Mouse (Mus musculus) hindbrain, embryonic 14.5 days (tissue): ENCODE results near the gene Prpsap2. TPM values are rescaled to one million over a fixed set of nuclear protein-coding genes. Genes with fewer than 3 reads are reported as not detected.

Source experiments
- ATAC-seq: fragments of 200-750 bp; cut with Nextera tagmentation; 2 replicates; pipeline ENCODE4 v1.8.0; 2017; ENCODE audit warnings: moderate number of reproducible peaks, mild to moderate bottlenecking, moderate TSS enrichment, moderate library complexity; ENCODE audit not compliant: low FRiP score
- DNase-seq: peaks from one replicate; pipeline ENCODE4 v3.0.0-alpha.2; 2015; ENCODE audit warnings: low spot score
- H3K27ac ChIP-seq: fragments of 300-500 bp; sonication (generic); 2 replicates; pipeline ENCODE4 v1.5.1; 2014; ENCODE audit warnings: mild to moderate bottlenecking, moderate library complexity
- H3K27me3 ChIP-seq: fragments of 300-500 bp; sonication (generic); 2 replicates; pipeline ENCODE4 v1.6.1; 2014; ENCODE audit warnings: mild to moderate bottlenecking, low read length, mixed read lengths; ENCODE audit not compliant: control insufficient read depth, insufficient read depth
- H3K36me3 ChIP-seq: fragments of 300-500 bp; sonication (generic); replicated peaks from 2 replicates; pipeline ENCODE4 v1.6.1; 2014; ENCODE audit not compliant: control insufficient read depth, insufficient read depth
- H3K4me1 ChIP-seq: fragments of 300-500 bp; sonication (generic); replicated peaks from 2 replicates; pipeline ENCODE4 v1.6.1; 2014; ENCODE audit warnings: antibody characterized with exemption, low read length, mixed read lengths; ENCODE audit not compliant: control insufficient read depth, insufficient read depth
- H3K4me2 ChIP-seq: fragments of 300-500 bp; sonication (generic); replicated peaks from 2 replicates; pipeline ENCODE4 v1.6.1; 2014; ENCODE audit warnings: mild to moderate bottlenecking, moderate library complexity
- H3K4me3 ChIP-seq: fragments of 300-500 bp; sonication (generic); replicated peaks from 2 replicates; pipeline ENCODE4 v1.5.1; 2014; ENCODE audit warnings: mild to moderate bottlenecking, low read length
- H3K9ac ChIP-seq: fragments of 300-500 bp; sonication (generic); 2 replicates; pipeline ENCODE4 v1.6.1; 2014
- H3K9me3 ChIP-seq: fragments of 300-500 bp; sonication (generic); 2 replicates; pipeline ENCODE4 v1.6.1; 2016; ENCODE audit warnings: low read length; ENCODE audit not compliant: control insufficient read depth
- WGBS: fragments of 180-500 bp; shearing (Covaris S2); extraction: QIAGEN DNeasy Blood & Tissue Kit; methylation state at CpG from one replicate; pipeline ENCODE4 v1.1.7; 2014; 5-methylcytosine and 5-hydroxymethylcytosine counted together
- polyA plus RNA-seq: library from polyadenylated mRNA; unstranded; fragments of >200 nt; fragmentation: Nextera tagmentation; extraction: Ambion mirVana; gene quantifications from 2 replicates; pipeline ENCODE4 v1.2.1, GENCODE M21; 2014

Gene Prpsap2
- polyA plus RNA-seq, 1 experiment from 2014 or later, result 47.0 TPM

DNA sequence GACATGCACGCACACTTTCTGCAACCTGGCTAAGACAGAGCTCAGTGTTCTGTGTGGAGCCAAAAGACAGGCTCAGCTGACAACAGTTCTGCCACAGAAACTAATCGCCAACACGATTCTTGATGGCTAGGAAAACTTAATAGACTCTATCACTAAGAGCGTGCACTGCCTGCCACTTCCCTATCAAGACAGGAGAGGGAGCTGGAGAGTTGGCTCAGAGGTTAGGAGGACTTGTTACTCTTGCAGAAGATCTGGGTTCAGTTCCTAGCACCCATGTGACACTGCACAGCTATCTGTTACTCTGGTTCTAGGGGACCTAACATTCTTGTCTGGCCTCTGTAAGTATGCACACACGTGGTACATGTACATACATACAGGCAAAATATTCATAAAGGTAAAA lies 10.3 kb downstream of the Prpsap2 start:
- WGBS, result 78% methylated on average over 5 of the region's 5 CpGs
- H3K9ac ChIP-seq, result no peak overlapping the region
- DNase-seq (no peak), ATAC-seq (no peak)
- no peaks in the 10 kb centered on the region for H3K27me3 ChIP-seq
- no peak overlapping the region for H3K27ac ChIP-seq
- no peaks in the 10 kb centered on the region for H3K4me1 ChIP-seq
- H3K9me3 ChIP-seq, result no peaks in the 10 kb centered on the region
- no peak overlapping the region for H3K4me2 ChIP-seq
- peaks cover 93% of the 10 kb centered on the region for H3K36me3 ChIP-seq
- H3K4me3 ChIP-seq, result no peak overlapping the region

DNA sequence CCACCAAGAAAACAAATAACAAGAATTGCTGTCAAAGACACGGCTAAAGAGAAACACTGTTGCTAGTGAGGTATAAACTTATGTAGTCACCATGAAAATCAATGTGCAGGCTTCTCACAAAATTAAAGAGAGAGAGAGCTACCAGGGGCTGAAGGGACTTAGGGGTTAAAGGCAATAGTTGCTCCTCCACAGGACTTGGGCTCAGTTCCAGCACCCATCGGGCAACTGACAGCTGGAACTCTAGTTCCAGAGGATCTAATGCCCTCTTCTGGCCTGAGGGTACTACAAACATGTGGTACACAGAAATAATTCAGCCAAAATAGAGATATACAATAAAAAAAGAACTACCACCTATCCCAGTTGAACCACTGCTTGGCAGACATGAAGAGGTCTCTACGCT lies 14.7 kb downstream of the Prpsap2 start:
- H3K9me3 ChIP-seq, result no peaks in the 10 kb centered on the region
- no peaks in the 10 kb centered on the region for H3K27me3 ChIP-seq
- H3K9ac ChIP-seq, result no peak overlapping the region
- H3K4me2 ChIP-seq, result no peak overlapping the region
- H3K36me3 ChIP-seq, result peaks cover 94% of the 10 kb centered on the region
- no peak overlapping the region for H3K27ac ChIP-seq
- 75% methylated on average over 3 of the region's 3 CpGs for WGBS
- no peaks in the 10 kb centered on the region for H3K4me1 ChIP-seq
- H3K4me3 ChIP-seq, result no peak overlapping the region
- ATAC-seq (no peak), DNase-seq (no peak)

DNA sequence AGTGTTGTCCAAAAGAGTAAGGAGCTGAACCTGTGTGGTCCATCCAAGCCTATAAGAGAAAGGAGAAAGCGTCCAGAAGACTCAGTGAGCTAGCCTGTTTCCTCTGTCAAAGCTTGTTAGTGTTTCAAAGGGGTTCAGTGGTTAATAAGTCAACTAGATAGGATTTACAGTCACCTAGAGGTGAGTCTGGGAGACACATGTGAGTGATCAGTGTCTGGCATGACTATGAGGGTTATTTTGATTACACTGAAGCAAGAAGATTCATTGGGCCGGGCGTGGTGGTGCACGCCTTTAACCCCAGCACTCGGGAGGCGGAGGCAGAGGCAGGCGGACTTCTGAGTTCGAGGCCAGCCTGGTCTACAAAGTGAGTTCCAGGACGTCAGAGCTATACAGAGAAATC lies 16.1 kb downstream of the Prpsap2 start:
- Histone ChIP-seq H3K4me2 (no peak overlapping the region), H3K9me3 (no peaks in the 10 kb centered on the region), H3K36me3 (peaks cover 94% of the 10 kb centered on the region), H3K27ac (no peak overlapping the region), H3K9ac (no peak overlapping the region), H3K4me3 (no peak overlapping the region), H3K4me1 (no peaks in the 10 kb centered on the region), H3K27me3 (no peaks in the 10 kb centered on the region)
- no peak for DNase-seq
- WGBS, result 96% methylated on average over 9 of the region's 9 CpGs
- no peak for ATAC-seq

DNA sequence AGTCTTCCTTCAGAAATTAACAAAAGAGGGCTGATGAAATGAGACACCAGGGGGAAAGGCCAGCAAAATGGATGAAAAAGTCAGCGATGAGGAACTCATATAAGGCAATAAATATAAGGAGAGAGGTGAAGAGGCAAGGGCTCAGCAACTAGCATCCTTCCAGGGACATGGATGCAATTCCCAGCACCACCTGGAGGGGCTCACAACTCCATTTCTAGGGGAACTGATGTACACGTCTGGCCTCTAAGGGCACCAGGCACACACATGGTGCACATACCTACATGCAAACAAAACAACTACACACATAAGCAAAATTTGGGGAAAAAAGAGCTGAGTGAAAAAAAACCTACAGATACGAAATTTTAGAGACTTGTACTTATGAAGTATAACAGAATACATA lies 17.4 kb downstream of the Prpsap2 start:
- Histone ChIP-seq H3K9me3 (no peaks in the 10 kb centered on the region), H3K4me1 (no peaks in the 10 kb centered on the region), H3K9ac (no peak overlapping the region), H3K27ac (no peak overlapping the region), H3K27me3 (no peaks in the 10 kb centered on the region), H3K36me3 (peaks cover 94% of the 10 kb centered on the region), H3K4me2 (no peak overlapping the region), H3K4me3 (no peak overlapping the region)
- no peak for ATAC-seq
- WGBS, result 73% methylated on average over 3 of the region's 3 CpGs
- DNase-seq, result no peak

DNA sequence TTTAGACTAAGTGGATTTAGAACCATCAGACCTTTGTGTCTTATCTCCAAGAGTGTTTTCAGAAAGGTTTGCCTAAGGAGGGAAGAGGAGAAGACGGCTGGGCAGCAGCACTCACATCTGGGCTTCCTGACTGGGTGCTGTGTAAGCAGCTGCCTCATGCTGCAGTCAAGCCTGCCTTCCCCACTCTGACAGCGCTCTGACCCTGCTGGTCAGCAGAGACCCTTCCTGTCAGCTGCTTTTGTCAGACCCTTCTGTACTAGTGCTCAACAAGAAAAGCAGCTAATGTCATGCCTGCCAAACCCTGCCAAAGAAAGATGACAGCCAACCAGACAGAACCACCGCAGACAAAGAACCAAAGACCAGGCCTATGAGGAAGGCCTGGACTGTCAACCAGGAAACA lies 18.1 kb downstream of the Prpsap2 start:
- no peak overlapping the region for H3K4me2 ChIP-seq
- no peak for ATAC-seq
- WGBS, result 44% methylated on average over 3 of the region's 3 CpGs
- H3K9ac ChIP-seq, result no peak overlapping the region
- no peak for DNase-seq
- H3K27ac ChIP-seq, result no peak overlapping the region
- H3K36me3 ChIP-seq, result peaks cover 94% of the 10 kb centered on the region
- no peak overlapping the region for H3K4me3 ChIP-seq
- H3K27me3 ChIP-seq, result no peaks in the 10 kb centered on the region
- no peaks in the 10 kb centered on the region for H3K4me1 ChIP-seq
- H3K9me3 ChIP-seq, result no peaks in the 10 kb centered on the region

DNA sequence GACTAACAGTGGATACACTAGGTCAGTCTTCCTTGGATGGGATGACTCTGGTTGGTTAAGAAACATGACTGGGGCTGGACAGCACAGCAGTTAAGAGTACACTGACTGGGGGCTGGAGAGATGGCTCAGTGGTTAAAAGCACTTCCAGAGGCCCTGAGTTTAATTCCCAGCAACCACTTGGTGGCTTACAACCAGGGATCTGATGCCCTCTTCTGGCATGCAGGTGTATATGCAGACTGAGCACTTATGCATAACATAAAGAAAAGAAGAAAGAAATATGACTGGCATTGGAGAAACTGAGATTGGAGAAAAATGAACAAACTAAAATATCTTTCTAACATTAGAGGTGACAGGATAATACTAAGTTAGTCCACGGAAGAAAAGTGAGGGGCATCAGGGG lies 21.4 kb downstream of the Prpsap2 start:
- Histone ChIP-seq H3K27ac (no peak overlapping the region), H3K4me1 (no peaks in the 10 kb centered on the region), H3K27me3 (no peaks in the 10 kb centered on the region), H3K4me3 (no peak overlapping the region), H3K4me2 (no peak overlapping the region), H3K36me3 (peaks cover 99% of the 10 kb centered on the region), H3K9me3 (0 out of 2 replicates have a peak, but pooled peaks cover 4% of the 10 kb centered on the region), H3K9ac (no peak overlapping the region)
- no peak for ATAC-seq
- WGBS, result 100% methylated on average over 1 of the region's 1 CpGs
- DNase-seq, result no peak

DNA sequence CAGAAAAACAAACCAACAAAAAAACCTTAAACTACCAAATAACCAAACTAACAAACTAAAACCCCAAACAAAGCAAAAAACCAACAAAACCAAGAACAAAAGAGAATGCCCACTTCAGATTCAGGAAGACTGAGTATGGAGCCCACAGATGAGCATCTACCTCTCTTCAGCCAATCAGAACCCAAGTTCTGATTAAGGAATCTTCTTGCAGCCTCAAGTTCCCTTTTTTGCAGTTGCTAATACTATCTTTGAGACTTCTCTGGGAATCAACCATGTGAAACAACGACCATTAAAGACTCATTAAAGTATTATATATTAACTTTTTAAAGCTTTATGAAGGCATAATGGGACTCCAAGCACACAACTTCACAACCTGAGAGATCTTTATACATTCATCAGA lies 24.6 kb downstream of the Prpsap2 start:
- Histone ChIP-seq H3K9ac (no peak overlapping the region), H3K4me3 (no peak overlapping the region), H3K27ac (no peak overlapping the region), H3K4me1 (no peaks in the 10 kb centered on the region), H3K36me3 (peaks cover 99% of the 10 kb centered on the region), H3K4me2 (no peak overlapping the region), H3K9me3 (0 out of 2 replicates have a peak, but pooled peaks cover 4% of the 10 kb centered on the region), H3K27me3 (no peaks in the 10 kb centered on the region)
- DNase-seq (no peak), ATAC-seq (no peak)
- WGBS, result 94% methylated on average over 1 of the region's 1 CpGs

DNA sequence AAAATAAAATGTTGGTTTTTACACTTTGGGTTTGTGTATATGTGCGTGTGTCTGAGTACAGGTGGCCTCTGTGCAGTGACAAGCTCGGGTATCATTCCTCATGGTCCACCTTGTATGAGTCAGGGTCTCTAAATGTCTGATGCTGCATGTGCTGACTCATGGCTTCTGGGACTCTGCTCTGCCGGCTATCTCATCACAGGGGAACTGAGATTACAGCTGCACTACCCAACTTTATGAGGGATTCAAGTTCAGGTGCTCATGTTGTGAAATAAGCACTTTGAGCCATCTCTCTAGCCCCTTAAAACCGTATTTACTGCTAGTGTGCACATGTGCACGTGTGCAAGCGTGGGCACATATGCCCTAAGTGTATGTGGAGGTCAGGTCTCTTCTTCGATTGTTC lies 29.2 kb downstream of the Prpsap2 start:
- Histone ChIP-seq H3K4me3 (no peak overlapping the region), H3K27ac (no peak overlapping the region), H3K4me1 (no peaks in the 10 kb centered on the region), H3K27me3 (no peaks in the 10 kb centered on the region), H3K9me3 (no peaks in the 10 kb centered on the region), H3K9ac (no peak overlapping the region), H3K4me2 (no peak overlapping the region), H3K36me3 (peaks cover 96% of the 10 kb centered on the region)
- ATAC-seq (no peak), DNase-seq (no peak)
- 92% methylated on average over 7 of the region's 7 CpGs for WGBS

DNA sequence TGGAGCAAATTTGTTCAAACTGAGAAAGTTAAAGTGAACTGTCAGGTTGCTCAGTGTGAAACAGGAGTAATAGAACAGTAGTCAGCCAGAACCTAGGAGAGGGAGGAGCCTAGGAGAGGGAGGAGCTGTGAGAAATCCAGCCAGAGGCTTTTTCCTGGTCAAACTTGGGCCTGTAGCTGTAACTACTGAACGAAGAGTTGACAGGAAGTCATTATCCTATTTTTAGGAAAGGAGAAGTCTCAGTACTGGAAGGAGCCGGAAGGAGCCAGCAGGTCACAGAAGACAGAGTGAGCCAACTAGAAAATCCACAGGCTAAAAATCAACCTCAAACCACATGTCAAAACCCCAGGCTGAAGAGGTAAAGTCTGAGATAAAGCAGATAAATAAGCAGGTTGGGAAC lies 33.9 kb downstream of the Prpsap2 start:
- Histone ChIP-seq H3K36me3 (peaks cover 63% of the 10 kb centered on the region), H3K4me3 (no peak overlapping the region), H3K27ac (no peak overlapping the region), H3K9ac (no peak overlapping the region), H3K9me3 (no peaks in the 10 kb centered on the region), H3K4me2 (no peak overlapping the region), H3K27me3 (no peaks in the 10 kb centered on the region), H3K4me1 (no peaks in the 10 kb centered on the region)
- no peak for DNase-seq
- WGBS, result 81% methylated on average over 2 of the region's 2 CpGs
- ATAC-seq, result no peak

DNA sequence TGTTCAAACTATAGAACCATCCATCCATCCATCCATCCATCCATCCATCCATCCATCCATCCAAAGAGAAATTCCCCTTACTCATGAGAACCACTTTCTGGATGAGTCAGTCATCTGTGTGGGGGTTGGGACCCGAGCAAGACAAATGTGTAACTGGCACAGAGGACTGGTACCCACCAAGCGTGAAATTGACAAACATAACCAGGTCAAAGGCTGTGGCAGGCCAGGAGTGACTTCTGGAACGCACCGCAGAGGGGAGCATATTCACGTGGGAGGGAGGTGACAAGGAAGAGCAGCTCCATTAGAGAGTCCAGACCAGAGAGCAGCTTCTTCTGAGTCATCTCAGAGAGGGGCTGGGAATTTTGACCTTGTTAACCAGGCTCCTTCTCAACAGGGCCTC lies 39.8 kb downstream of the Prpsap2 start:
- H3K27me3 ChIP-seq, result no peaks in the 10 kb centered on the region
- 55% methylated on average over 5 of the region's 5 CpGs for WGBS

More for the DNA sequence above, 39.8 kb downstream of the Prpsap2 start:
- no peak overlapping the region for H3K4me2 ChIP-seq
- no peak overlapping the region for H3K27ac ChIP-seq
- H3K9me3 ChIP-seq, result no peaks in the 10 kb centered on the region
- no peak for ATAC-seq
- H3K36me3 ChIP-seq, result 0 out of 2 replicates have a peak, but pooled peaks cover 8% of the 10 kb centered on the region
- DNase-seq, result no peak
- no peak overlapping the region for H3K4me3 ChIP-seq
- H3K9ac ChIP-seq, result no peak overlapping the region
- H3K4me1 ChIP-seq, result no peaks in the 10 kb centered on the region
